Mouse (Mus musculus) thymus, adult 2 months (tissue): ENCODE data around the gene Por. TPM values are rescaled to one million over a fixed set of nuclear protein-coding genes. Genes with fewer than 3 reads are reported as not detected.

Experiments
- DNase-seq: peaks from one replicate; pipeline ENCODE4 v3.0.0; 2021
- H3K27ac ChIP-seq: fragments of 200-500 bp; 2 replicates; pipeline ENCODE4 v1.5.1; 2012; ENCODE audit warnings: low read length, control low read depth; ENCODE audit not compliant: control insufficient read depth, insufficient read depth
- H3K27me3 ChIP-seq: fragments of 200-500 bp; 2 replicates; pipeline ENCODE4 v1.6.1; 2012; ENCODE audit warnings: mild to moderate bottlenecking, low read length, moderate library complexity, mixed read lengths; ENCODE audit not compliant: control insufficient read depth, insufficient read depth
- H3K36me3 ChIP-seq: fragments of 200-500 bp; 2 replicates; pipeline ENCODE4 v1.6.1; 2012; ENCODE audit warnings: mild to moderate bottlenecking, low read length, moderate library complexity; ENCODE audit not compliant: control insufficient read depth, insufficient read depth
- H3K4me1 ChIP-seq: fragments of 200-500 bp; replicated peaks from 2 replicates; pipeline ENCODE4 v1.6.1; 2012; ENCODE audit warnings: low read length; ENCODE audit not compliant: control insufficient read depth, insufficient read depth
- H3K4me3 ChIP-seq: fragments of 200-500 bp; 2 replicates; pipeline ENCODE4 v1.5.1; 2012; ENCODE audit warnings: mild to moderate bottlenecking, low read length, control low read depth, moderate library complexity; ENCODE audit not compliant: control insufficient read depth, insufficient read depth
- CTCF ChIP-seq: fragments of 200-500 bp; IDR thresholded peaks from 2 replicates; pipeline ENCODE4 v1.5.1; 2012; ENCODE audit warnings: mild to moderate bottlenecking, control low read depth, low read length, moderate library complexity, borderline replicate concordance; ENCODE audit not compliant: control insufficient read depth, poor library complexity, insufficient read depth; ENCODE audit errors: extremely low read depth
- POLR2A ChIP-seq: fragments of 200-500 bp; IDR thresholded peaks from 2 replicates; pipeline ENCODE4 v1.6.1; 2012; ENCODE audit warnings: mild to moderate bottlenecking, low read length, control low read depth, moderate library complexity; ENCODE audit not compliant: control insufficient read depth, poor library complexity, insufficient read depth; ENCODE audit errors: extremely low read depth
- WGBS: fragments of 180-500 bp; shearing (Covaris S2); methylation state at CpG from one replicate; pipeline ENCODE4 v1.1.7; 2018; 5-methylcytosine and 5-hydroxymethylcytosine counted together
- polyA plus RNA-seq: library from polyadenylated mRNA; depleted of rRNA; stranded (reverse); fragments of >200 nt; gene quantifications from 2 replicates; pipeline ENCODE4 v1.2.3, GENCODE M21; 2012

The Por gene
- polyA plus RNA-seq, 1 experiment = 132 TPM

DNA sequence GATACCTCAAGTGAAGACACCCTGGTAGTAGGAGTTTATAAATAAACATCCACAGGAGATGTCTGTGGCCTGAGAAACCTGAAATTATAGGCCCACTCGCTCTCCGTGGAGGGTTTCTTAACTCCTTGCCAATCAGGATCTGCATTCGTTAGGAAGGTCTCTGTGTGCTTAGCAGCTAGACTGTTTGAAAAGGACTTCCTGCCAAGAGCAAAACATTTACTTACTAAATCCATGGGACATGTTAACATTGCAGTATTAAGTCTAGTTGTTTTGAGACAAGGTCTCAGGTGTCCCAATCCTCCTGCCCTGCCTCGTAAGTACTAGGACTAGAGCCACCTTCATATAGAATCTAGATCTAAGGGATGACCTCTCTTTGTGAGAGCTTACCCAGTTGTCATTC is 21.4 kb downstream of the Por start:
- TF ChIP-seq POLR2A (no peak), CTCF (no peak)
- Histone ChIP-seq H3K27ac (no peak overlapping the region), H3K4me1 (peaks cover 15% of the 10 kb centered on the region), H3K27me3 (no peaks in the 10 kb centered on the region), H3K4me3 (no peak overlapping the region), H3K36me3 (no peaks in the 10 kb centered on the region)
- 87% methylated on average over 4 of the region's 4 CpGs for WGBS
- DNase-seq = no peak

DNA sequence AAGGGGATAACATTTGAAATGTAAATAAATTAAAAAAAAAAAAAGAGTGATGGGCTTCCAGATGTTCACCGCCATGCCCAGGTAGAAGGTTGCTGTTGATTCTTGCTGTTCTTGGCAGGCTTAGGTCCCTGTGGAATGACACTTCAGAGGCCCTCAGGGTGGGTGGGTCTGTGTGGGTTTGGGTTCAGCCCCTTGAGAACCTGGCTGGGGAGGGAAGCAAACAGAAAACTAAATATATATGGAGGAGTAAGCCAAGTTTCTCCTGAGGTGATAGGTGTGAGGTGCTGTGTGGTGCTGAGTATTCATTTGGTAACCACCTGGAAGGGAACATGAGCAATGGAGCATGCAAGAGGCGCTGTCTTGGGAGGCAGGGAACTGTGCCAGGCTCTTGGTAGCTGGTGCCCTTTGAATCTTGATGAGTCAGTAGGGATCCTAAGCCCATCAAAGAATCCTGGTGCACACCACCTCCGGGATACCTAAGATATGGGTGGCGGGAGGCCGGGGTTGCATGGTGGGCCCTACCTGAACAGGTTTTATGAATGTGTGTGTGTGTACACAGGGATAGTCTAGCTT is 23.5 kb downstream of the Por start:
- WGBS = 100% methylated on average over 5 of the region's 5 CpGs
- no peak overlapping the region for H3K4me3 ChIP-seq
- no peaks in the 10 kb centered on the region for H3K27me3 ChIP-seq
- no peak for DNase-seq
- peaks cover 13% of the 10 kb centered on the region for H3K4me1 ChIP-seq
- H3K27ac ChIP-seq = no peak overlapping the region
- TF ChIP-seq POLR2A = no peak
- no peak for TF ChIP-seq CTCF
- no peaks in the 10 kb centered on the region for H3K36me3 ChIP-seq

DNA sequence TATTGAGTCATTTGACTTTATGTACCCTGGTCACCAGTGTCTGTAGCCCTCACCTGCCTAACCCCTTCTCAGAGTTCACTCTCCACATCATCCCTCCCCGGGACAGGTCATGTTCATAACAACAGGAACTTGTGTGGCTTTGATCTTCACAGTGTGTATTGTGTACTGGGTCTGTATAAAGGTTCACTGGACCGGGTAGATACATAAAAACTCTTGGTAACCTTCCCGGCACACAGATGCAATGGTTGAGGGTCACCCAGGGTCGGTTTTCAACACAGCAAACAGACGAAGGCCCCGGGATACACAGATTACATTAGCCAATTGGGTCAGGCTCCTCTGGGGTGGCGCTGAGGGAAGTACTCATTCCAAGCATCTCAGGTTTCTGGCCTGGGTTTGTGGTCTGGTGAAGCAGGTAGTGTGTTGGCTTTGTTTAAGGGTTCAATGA is 25.5 kb downstream of the Por start:
- Histone ChIP-seq H3K4me1 (peaks cover 8% of the 10 kb centered on the region), H3K4me3 (no peak overlapping the region), H3K27me3 (no peaks in the 10 kb centered on the region), H3K27ac (no peak overlapping the region), H3K36me3 (no peaks in the 10 kb centered on the region)
- DNase-seq = no peak
- WGBS = 77% methylated on average over 7 of the region's 7 CpGs
- no peak for TF ChIP-seq CTCF
- no peak for TF ChIP-seq POLR2A

GRCm38 (mm10) chr5:135697711-135698111 is 27.9 kb downstream of the Por start:
- no peak for DNase-seq
- H3K27me3 ChIP-seq = no peaks in the 10 kb centered on the region
- H3K36me3 ChIP-seq = no peaks in the 10 kb centered on the region
- 82% methylated on average over 5 of the region's 5 CpGs for WGBS
- TF ChIP-seq POLR2A (no peak), CTCF (no peak)
- peaks cover 16% of the 10 kb centered on the region for H3K4me1 ChIP-seq
- no peak overlapping the region for H3K27ac ChIP-seq
- H3K4me3 ChIP-seq = no peak overlapping the region

- Histone ChIP-seq H3K4me1 (peaks cover 32% of the 10 kb centered on the region), H3K27ac (peak overlapping the region; percentile 17; the same call in 1 of the 2 replicates)
Measured at GRCm38 (mm10) chr5:135701601-135702000, 31.8 kb downstream of the Por start.

GRCm38 (mm10) chr5:135702190-135702589 is 32.4 kb downstream of the Por start:
- Histone ChIP-seq H3K27me3 (no peaks in the 10 kb centered on the region), H3K4me3 (no peak overlapping the region), H3K27ac (peak overlapping the region; percentile 88), H3K36me3 (no peaks in the 10 kb centered on the region), H3K4me1 (peaks cover 32% of the 10 kb centered on the region)
- WGBS = 76% methylated on average over 6 of the region's 6 CpGs
- no peak for DNase-seq
- no peak for TF ChIP-seq CTCF
- no peak for TF ChIP-seq POLR2A

More at GRCm38 (mm10) chr5:135701601-135702000, 31.8 kb downstream of the Por start:
- TF ChIP-seq POLR2A = no peak
- TF ChIP-seq CTCF = no peak
- DNase-seq = no peak
- Histone ChIP-seq H3K27me3 (no peaks in the 10 kb centered on the region), H3K36me3 (no peaks in the 10 kb centered on the region), H3K4me3 (no peak overlapping the region)
- 96% methylated on average over 4 of the region's 4 CpGs for WGBS
